Mouse (Mus musculus): Measurements from ENCODE around the gene Popdc3. TPM values are rescaled to one million over a fixed set of nuclear protein-coding genes. Genes with fewer than 3 reads are reported as not detected.

Gene Popdc3
- polyA plus RNA-seq, 1 experiment from 2014 or later: 0.27 TPM

GRCm38 (mm10) chr10:45229954-45230353 is 52.1 kb downstream of the Popdc3 start:
- Histone ChIP-seq H3K4me1 (replicated peaks; ENCODE audit: control insufficient read depth, insufficient read depth, low read length) (no peaks in the 10 kb centered on the region), H3K9ac (ENCODE audit: low read length) (no peak overlapping the region), H3K27me3 (ENCODE audit: control insufficient read depth, insufficient read depth, low read length) (no peaks in the 10 kb centered on the region), H3K27ac (ENCODE audit: low read depth, low read length) (no peak overlapping the region), H3K4me3 (ENCODE audit: low read depth, low read length) (no peak overlapping the region), H3K4me2 (ENCODE audit: low read depth, low read length, severe bottlenecking) (no peak overlapping the region), H3K36me3 (ENCODE audit: control insufficient read depth, insufficient read depth, low read length) (no peaks in the 10 kb centered on the region), H3K9me3 (ENCODE audit: control insufficient read depth, low read length) (no peaks in the 10 kb centered on the region)
- DNase-seq (ENCODE audit: low spot score): no peak
- no peak for ATAC-seq (replicated peaks; ENCODE audit: low FRiP score)
- WGBS: 60% methylated on average over 4 of the region's 4 CpGs

- H3K27ac ChIP-seq (ENCODE audit: low read depth, low read length): no peak overlapping the region
- ATAC-seq (replicated peaks; ENCODE audit: low FRiP score) (no peak), DNase-seq (ENCODE audit: low spot score) (no peak)
- H3K27me3 ChIP-seq (ENCODE audit: control insufficient read depth, insufficient read depth, low read length): no peaks in the 10 kb centered on the region
- no peaks in the 10 kb centered on the region for H3K36me3 ChIP-seq (ENCODE audit: control insufficient read depth, insufficient read depth, low read length)
- H3K9ac ChIP-seq (ENCODE audit: low read length): no peak overlapping the region
- H3K4me3 ChIP-seq (ENCODE audit: low read depth, low read length): no peak overlapping the region
- no peak overlapping the region for H3K4me2 ChIP-seq (ENCODE audit: low read depth, low read length, severe bottlenecking)
- 77% methylated on average over 6 of the region's 6 CpGs for WGBS
- no peaks in the 10 kb centered on the region for H3K9me3 ChIP-seq (ENCODE audit: control insufficient read depth, low read length)
- no peaks in the 10 kb centered on the region for H3K4me1 ChIP-seq (replicated peaks; ENCODE audit: control insufficient read depth, insufficient read depth, low read length)
Measured at GRCm38 (mm10) chr10:45233351-45233750, 55.5 kb downstream of the Popdc3 start.

- Histone ChIP-seq H3K27me3 (ENCODE audit: control insufficient read depth, insufficient read depth, low read length) (no peaks in the 10 kb centered on the region), H3K4me3 (ENCODE audit: low read depth, low read length) (no peak overlapping the region), H3K4me2 (ENCODE audit: low read depth, low read length, severe bottlenecking) (no peak overlapping the region), H3K9ac (ENCODE audit: low read length) (no peak overlapping the region), H3K27ac (ENCODE audit: low read depth, low read length) (no peak overlapping the region), H3K36me3 (ENCODE audit: control insufficient read depth, insufficient read depth, low read length) (no peaks in the 10 kb centered on the region), H3K4me1 (replicated peaks; ENCODE audit: control insufficient read depth, insufficient read depth, low read length) (no peaks in the 10 kb centered on the region), H3K9me3 (ENCODE audit: control insufficient read depth, low read length) (no peaks in the 10 kb centered on the region)
- ATAC-seq (replicated peaks; ENCODE audit: low FRiP score) (no peak), DNase-seq (ENCODE audit: low spot score) (no peak)
- WGBS: 39% methylated on average over 3 of the region's 3 CpGs
Measured at GRCm38 (mm10) chr10:45236304-45236703, 58.4 kb downstream of the Popdc3 start.

DNA sequence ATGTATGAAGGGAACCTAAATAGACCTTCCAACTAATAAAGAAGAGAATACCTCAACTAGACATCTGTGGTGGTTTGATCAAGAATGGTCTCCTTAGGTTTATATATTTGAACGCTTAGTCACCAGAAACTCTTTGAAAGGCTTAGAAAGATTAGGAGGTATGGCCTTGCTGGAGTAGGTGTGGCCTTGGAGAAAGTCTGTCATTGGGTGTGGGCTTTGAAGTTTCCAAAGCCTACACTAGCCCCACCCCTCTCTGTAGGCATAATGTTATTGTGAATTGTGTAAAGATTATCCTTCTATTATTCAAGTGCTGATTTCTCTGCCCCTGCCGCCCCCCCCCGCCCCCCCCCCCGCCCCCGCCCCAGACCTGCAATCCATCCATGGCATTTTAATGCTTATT is 59.6 kb downstream of the Popdc3 start:
- Histone ChIP-seq H3K36me3 (ENCODE audit: control insufficient read depth, insufficient read depth, low read length) (no peaks in the 10 kb centered on the region), H3K9ac (ENCODE audit: low read length) (no peak overlapping the region), H3K9me3 (ENCODE audit: control insufficient read depth, low read length) (no peaks in the 10 kb centered on the region), H3K4me1 (replicated peaks; ENCODE audit: control insufficient read depth, insufficient read depth, low read length) (no peaks in the 10 kb centered on the region), H3K4me3 (ENCODE audit: low read depth, low read length) (no peak overlapping the region), H3K4me2 (ENCODE audit: low read depth, low read length, severe bottlenecking) (no peak overlapping the region), H3K27ac (ENCODE audit: low read depth, low read length) (no peak overlapping the region), H3K27me3 (ENCODE audit: control insufficient read depth, insufficient read depth, low read length) (no peaks in the 10 kb centered on the region)
- ATAC-seq (replicated peaks; ENCODE audit: low FRiP score) (no peak), DNase-seq (ENCODE audit: low spot score) (no peak)
- WGBS: 62% methylated on average over 5 of the region's 5 CpGs

DNA sequence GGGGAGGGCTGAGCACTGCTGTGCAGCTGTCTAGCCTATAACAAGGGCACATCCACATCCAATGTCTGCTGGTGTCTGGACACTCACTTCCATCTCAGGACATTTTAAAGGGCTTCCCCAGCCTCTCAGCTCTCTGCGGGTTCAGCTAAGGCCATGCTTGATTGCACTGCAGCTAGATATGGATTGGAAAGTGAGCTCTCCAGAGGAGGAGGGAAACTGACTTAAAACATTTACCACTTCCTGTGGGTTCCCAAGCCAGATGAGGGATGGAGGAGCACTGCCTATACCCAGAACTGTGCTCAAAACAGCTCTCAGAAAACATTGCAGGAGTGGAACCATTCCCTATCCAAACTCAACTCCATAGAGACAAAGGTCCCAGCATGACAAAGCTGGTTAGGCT is 82.6 kb downstream of the Popdc3 start:
- no peaks in the 10 kb centered on the region; the same call in 1 of the 2 replicates for H3K9me3 ChIP-seq (ENCODE audit: control insufficient read depth, low read length)
- H3K9ac ChIP-seq (ENCODE audit: low read length): no peak overlapping the region
- H3K27me3 ChIP-seq (ENCODE audit: control insufficient read depth, insufficient read depth, low read length): no peaks in the 10 kb centered on the region
- no peaks in the 10 kb centered on the region for H3K36me3 ChIP-seq (ENCODE audit: control insufficient read depth, insufficient read depth, low read length)
- H3K4me2 ChIP-seq (ENCODE audit: low read depth, low read length, severe bottlenecking): no peak overlapping the region
- WGBS: 91% methylated on average over 1 of the region's 1 CpGs
- no peak for DNase-seq (ENCODE audit: low spot score)
- no peak overlapping the region for H3K27ac ChIP-seq (ENCODE audit: low read depth, low read length)
- no peak for ATAC-seq (replicated peaks; ENCODE audit: low FRiP score)
- no peaks in the 10 kb centered on the region for H3K4me1 ChIP-seq (replicated peaks; ENCODE audit: control insufficient read depth, insufficient read depth, low read length)
- no peak overlapping the region for H3K4me3 ChIP-seq (ENCODE audit: low read depth, low read length)

- WGBS: 91% methylated on average over 3 of the region's 3 CpGs
- Histone ChIP-seq H3K4me2 (ENCODE audit: low read depth, low read length, severe bottlenecking) (no peak overlapping the region), H3K9ac (ENCODE audit: low read length) (no peak overlapping the region), H3K27me3 (ENCODE audit: control insufficient read depth, insufficient read depth, low read length) (no peaks in the 10 kb centered on the region), H3K27ac (ENCODE audit: low read depth, low read length) (no peak overlapping the region), H3K36me3 (ENCODE audit: control insufficient read depth, insufficient read depth, low read length) (no peaks in the 10 kb centered on the region), H3K4me1 (replicated peaks; ENCODE audit: control insufficient read depth, insufficient read depth, low read length) (no peaks in the 10 kb centered on the region), H3K9me3 (ENCODE audit: control insufficient read depth, low read length) (no peaks in the 10 kb centered on the region), H3K4me3 (ENCODE audit: low read depth, low read length) (no peak overlapping the region)
- no peak for ATAC-seq (replicated peaks; ENCODE audit: low FRiP score)
- DNase-seq (ENCODE audit: low spot score): no peak
Measured at GRCm38 (mm10) chr10:45262126-45262525, 84.2 kb downstream of the Popdc3 start.

DNA sequence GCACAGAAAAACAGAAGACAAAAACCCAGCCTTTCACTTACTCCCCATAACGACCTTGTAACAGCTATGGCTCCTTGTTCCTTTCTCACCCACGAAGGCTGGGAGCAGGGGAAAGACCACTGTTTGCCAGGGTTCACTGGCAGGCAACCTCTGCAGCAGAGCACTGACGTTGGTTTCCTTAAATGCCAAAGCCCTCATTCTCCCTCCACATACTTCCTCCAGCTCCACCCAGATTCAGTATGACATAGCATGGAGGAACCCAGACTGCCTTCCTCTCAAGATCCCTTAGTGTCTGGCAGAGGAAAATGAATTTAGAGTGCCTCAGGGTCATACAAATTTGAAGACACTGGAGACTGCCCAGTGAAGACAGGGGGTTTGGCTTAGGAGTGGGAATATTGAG is 98.6 kb downstream of the Popdc3 start:
- Histone ChIP-seq H3K27me3 (ENCODE audit: control insufficient read depth, insufficient read depth, low read length) (no peaks in the 10 kb centered on the region), H3K9ac (ENCODE audit: low read length) (no peak overlapping the region), H3K27ac (ENCODE audit: low read depth, low read length) (no peak overlapping the region), H3K4me1 (replicated peaks; ENCODE audit: control insufficient read depth, insufficient read depth, low read length) (no peaks in the 10 kb centered on the region), H3K4me2 (ENCODE audit: low read depth, low read length, severe bottlenecking) (no peak overlapping the region), H3K36me3 (ENCODE audit: control insufficient read depth, insufficient read depth, low read length) (no peaks in the 10 kb centered on the region), H3K4me3 (ENCODE audit: low read depth, low read length) (no peak overlapping the region), H3K9me3 (ENCODE audit: control insufficient read depth, low read length) (no peaks in the 10 kb centered on the region)
- no peak for ATAC-seq (replicated peaks; ENCODE audit: low FRiP score)
- 71% methylated on average over 3 of the region's 3 CpGs for WGBS
- DNase-seq (ENCODE audit: low spot score): no peak

DNA sequence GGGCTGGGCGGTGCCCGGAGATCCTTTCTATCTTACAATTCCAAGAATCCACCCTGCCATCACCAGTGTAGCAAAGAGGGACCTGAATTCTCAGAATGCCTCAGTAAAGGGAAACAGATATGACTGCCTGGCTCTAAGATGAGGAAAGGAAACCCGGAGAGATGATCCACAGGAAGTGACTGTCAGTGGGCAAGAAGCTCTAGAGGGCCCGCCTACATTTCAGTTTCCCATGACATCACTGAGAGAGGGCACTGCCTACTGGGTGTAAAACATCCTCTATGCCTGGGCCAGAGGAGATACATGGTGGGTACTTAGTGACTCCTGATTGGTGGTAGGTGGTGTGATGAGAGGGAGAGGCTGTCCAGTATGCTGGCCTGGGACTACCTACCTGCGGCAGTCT is 99.1 kb downstream of the Popdc3 start:
- H3K4me1 ChIP-seq (replicated peaks; ENCODE audit: control insufficient read depth, insufficient read depth, low read length): no peaks in the 10 kb centered on the region
- DNase-seq (ENCODE audit: low spot score): no peak
- H3K9me3 ChIP-seq (ENCODE audit: control insufficient read depth, low read length): no peaks in the 10 kb centered on the region
- no peaks in the 10 kb centered on the region for H3K27me3 ChIP-seq (ENCODE audit: control insufficient read depth, insufficient read depth, low read length)
- H3K4me2 ChIP-seq (ENCODE audit: low read depth, low read length, severe bottlenecking): no peak overlapping the region
- H3K4me3 ChIP-seq (ENCODE audit: low read depth, low read length): no peak overlapping the region
- no peak for ATAC-seq (replicated peaks; ENCODE audit: low FRiP score)
- no peak overlapping the region for H3K9ac ChIP-seq (ENCODE audit: low read length)
- no peak overlapping the region for H3K27ac ChIP-seq (ENCODE audit: low read depth, low read length)
- no peaks in the 10 kb centered on the region for H3K36me3 ChIP-seq (ENCODE audit: control insufficient read depth, insufficient read depth, low read length)
- 93% methylated on average over 5 of the region's 5 CpGs for WGBS

DNA sequence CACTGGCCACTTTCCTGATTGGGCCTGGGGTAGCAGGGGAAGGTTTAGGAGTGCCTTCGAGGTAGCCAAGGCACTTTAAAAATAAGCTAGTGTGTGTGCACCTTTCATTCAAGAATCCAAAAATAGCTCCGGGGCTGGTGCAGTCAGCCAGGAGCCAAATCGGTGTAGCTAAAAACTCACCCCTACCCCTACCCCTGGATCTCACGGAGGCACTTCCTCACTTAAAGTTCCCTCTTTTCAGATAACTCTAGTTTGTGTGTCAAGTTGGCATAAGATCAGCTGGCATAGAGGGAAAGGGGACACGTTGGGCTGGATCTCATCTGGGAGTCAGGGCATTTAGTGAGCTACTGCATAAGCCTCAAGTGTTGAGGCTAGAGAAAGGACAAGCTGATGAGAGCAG is 107.8 kb downstream of the Popdc3 start:
- H3K9ac ChIP-seq (ENCODE audit: low read length): no peak overlapping the region
- H3K4me1 ChIP-seq (replicated peaks; ENCODE audit: control insufficient read depth, insufficient read depth, low read length): no peaks in the 10 kb centered on the region
- DNase-seq (ENCODE audit: low spot score) (no peak), ATAC-seq (replicated peaks; ENCODE audit: low FRiP score) (no peak)
- peaks cover 19% of the 10 kb centered on the region for H3K27me3 ChIP-seq (ENCODE audit: control insufficient read depth, insufficient read depth, low read length)
- H3K27ac ChIP-seq (ENCODE audit: low read depth, low read length): no peak overlapping the region
- no peaks in the 10 kb centered on the region for H3K9me3 ChIP-seq (ENCODE audit: control insufficient read depth, low read length)
- no peaks in the 10 kb centered on the region for H3K36me3 ChIP-seq (ENCODE audit: control insufficient read depth, insufficient read depth, low read length)
- no peak overlapping the region for H3K4me3 ChIP-seq (ENCODE audit: low read depth, low read length)
- WGBS: 81% methylated on average over 5 of the region's 5 CpGs
- H3K4me2 ChIP-seq (ENCODE audit: low read depth, low read length, severe bottlenecking): no peak overlapping the region
